Mouse (Mus musculus): ENCODE results near the gene Polr1d. TPM values are rescaled to one million over a fixed set of nuclear protein-coding genes. Genes with fewer than 3 reads are reported as not detected.
A peak's percentile ranks its signal among the peaks of the same experiment; 100 is the strongest.

Gene Polr1d
- polyA plus RNA-seq, 1 experiment from 2014 or later, result 151 TPM

- no peak overlapping the region for H3K4me2 ChIP-seq (ENCODE audit: low read depth, low read length)
- H3K36me3 ChIP-seq (ENCODE audit: control insufficient read depth, insufficient read depth, low read length), result no peaks in the 10 kb centered on the region
- WGBS, result 93% methylated on average over 2 of the region's 2 CpGs
- no peaks in the 10 kb centered on the region for H3K9me3 ChIP-seq (ENCODE audit: control insufficient read depth, low read length)
- no peak for ATAC-seq
- H3K9ac ChIP-seq (ENCODE audit: low read depth, low read length), result no peak overlapping the region
- no peak overlapping the region for H3K4me3 ChIP-seq (ENCODE audit: low read length)
- H3K4me1 ChIP-seq (ENCODE audit: control insufficient read depth, insufficient read depth, low read length), result peaks cover 22% of the 10 kb centered on the region
- H3K27me3 ChIP-seq (replicated peaks; ENCODE audit: control insufficient read depth, insufficient read depth, low read length), result no peaks in the 10 kb centered on the region
- no peak overlapping the region for H3K27ac ChIP-seq (ENCODE audit: low read length)
Measured at GRCm38 (mm10) chr5:147060024-147060423, 16.8 kb upstream of the Polr1d start.

- no peaks in the 10 kb centered on the region for H3K36me3 ChIP-seq (ENCODE audit: control insufficient read depth, insufficient read depth, low read length)
- no peak for ATAC-seq
Measured at GRCm38 (mm10) chr5:147063215-147063661, 13.6 kb upstream of the Polr1d start.

GRCm38 (mm10) chr5:147066129-147066528 lies 10.7 kb upstream of the Polr1d start:
- Histone ChIP-seq H3K27me3 (replicated peaks; ENCODE audit: control insufficient read depth, insufficient read depth, low read length) (no peaks in the 10 kb centered on the region), H3K27ac (ENCODE audit: low read length) (no peak overlapping the region), H3K9me3 (ENCODE audit: control insufficient read depth, low read length) (no peaks in the 10 kb centered on the region), H3K4me2 (ENCODE audit: low read depth, low read length) (no peak overlapping the region), H3K9ac (ENCODE audit: low read depth, low read length) (no peak overlapping the region), H3K4me1 (ENCODE audit: control insufficient read depth, insufficient read depth, low read length) (peaks cover 22% of the 10 kb centered on the region), H3K4me3 (ENCODE audit: low read length) (no peak overlapping the region), H3K36me3 (ENCODE audit: control insufficient read depth, insufficient read depth, low read length) (no peaks in the 10 kb centered on the region)
- no peak for ATAC-seq
- WGBS, result 58% methylated on average over 4 of the region's 4 CpGs

More at GRCm38 (mm10) chr5:147063215-147063661, 13.6 kb upstream of the Polr1d start:
- no peak overlapping the region for H3K4me3 ChIP-seq (ENCODE audit: low read length)
- no peaks in the 10 kb centered on the region for H3K27me3 ChIP-seq (replicated peaks; ENCODE audit: control insufficient read depth, insufficient read depth, low read length)
- no peak overlapping the region for H3K9ac ChIP-seq (ENCODE audit: low read depth, low read length)
- H3K27ac ChIP-seq (ENCODE audit: low read length), result no peak overlapping the region
- H3K9me3 ChIP-seq (ENCODE audit: control insufficient read depth, low read length), result no peaks in the 10 kb centered on the region
- H3K4me2 ChIP-seq (ENCODE audit: low read depth, low read length), result no peak overlapping the region
- 0 out of 2 replicates have a peak, but pooled peaks cover 14% of the 10 kb centered on the region for H3K4me1 ChIP-seq (ENCODE audit: control insufficient read depth, insufficient read depth, low read length)
- 65% methylated on average over 8 of the region's 8 CpGs for whole genome bisulfite sequencing

- Histone ChIP-seq H3K27ac (ENCODE audit: low read length) (no peak overlapping the region), H3K9me3 (ENCODE audit: control insufficient read depth, low read length) (no peaks in the 10 kb centered on the region), H3K36me3 (ENCODE audit: control insufficient read depth, insufficient read depth, low read length) (no peaks in the 10 kb centered on the region), H3K9ac (ENCODE audit: low read depth, low read length) (no peak overlapping the region), H3K27me3 (replicated peaks; ENCODE audit: control insufficient read depth, insufficient read depth, low read length) (no peaks in the 10 kb centered on the region), H3K4me1 (ENCODE audit: control insufficient read depth, insufficient read depth, low read length) (peaks cover 24% of the 10 kb centered on the region), H3K4me3 (ENCODE audit: low read length) (no peak overlapping the region), H3K4me2 (ENCODE audit: low read depth, low read length) (no peak overlapping the region)
- WGBS, result 55% methylated on average over 5 of the region's 5 CpGs
- ATAC-seq, result no peak
Measured at GRCm38 (mm10) chr5:147066965-147067364, 9.9 kb upstream of the Polr1d start.

- Histone ChIP-seq H3K4me2 (ENCODE audit: low read depth, low read length) (no peak overlapping the region), H3K27ac (ENCODE audit: low read length) (no peak overlapping the region), H3K27me3 (replicated peaks; ENCODE audit: control insufficient read depth, insufficient read depth, low read length) (no peaks in the 10 kb centered on the region), H3K4me3 (ENCODE audit: low read length) (no peak overlapping the region), H3K9ac (ENCODE audit: low read depth, low read length) (no peak overlapping the region), H3K36me3 (ENCODE audit: control insufficient read depth, insufficient read depth, low read length) (no peaks in the 10 kb centered on the region), H3K4me1 (ENCODE audit: control insufficient read depth, insufficient read depth, low read length) (peaks cover 33% of the 10 kb centered on the region), H3K9me3 (ENCODE audit: control insufficient read depth, low read length) (no peaks in the 10 kb centered on the region)
- ATAC-seq, result no peak
- 78% methylated on average over 5 of the region's 5 CpGs for WGBS
Measured at GRCm38 (mm10) chr5:147068876-147069275, 8.0 kb upstream of the Polr1d start.

- Histone ChIP-seq H3K4me1 (ENCODE audit: control insufficient read depth, insufficient read depth, low read length) (peaks cover 45% of the 10 kb centered on the region), H3K4me2 (ENCODE audit: low read depth, low read length) (no peak overlapping the region), H3K9me3 (ENCODE audit: control insufficient read depth, low read length) (no peaks in the 10 kb centered on the region), H3K27ac (ENCODE audit: low read length) (peak overlapping the region; percentile 15; the same call in 1 of the 2 replicates), H3K27me3 (replicated peaks; ENCODE audit: control insufficient read depth, insufficient read depth, low read length) (no peaks in the 10 kb centered on the region), H3K9ac (ENCODE audit: low read depth, low read length) (peak overlapping the region; percentile 34; the same call in 1 of the 2 replicates), H3K36me3 (ENCODE audit: control insufficient read depth, insufficient read depth, low read length) (no peaks in the 10 kb centered on the region), H3K4me3 (ENCODE audit: low read length) (no peak overlapping the region)
- ATAC-seq, result no peak
- WGBS, result 72% methylated on average over 16 of the region's 16 CpGs
Measured at GRCm38 (mm10) chr5:147070791-147071516, 5.9 kb upstream of the Polr1d start.

GRCm38 (mm10) chr5:147071886-147072285 lies 5.0 kb upstream of the Polr1d start:
- WGBS, result 58% methylated on average over 4 of the region's 4 CpGs
- Histone ChIP-seq H3K4me1 (ENCODE audit: control insufficient read depth, insufficient read depth, low read length) (peaks cover 42% of the 10 kb centered on the region), H3K9ac (ENCODE audit: low read depth, low read length) (no peak overlapping the region), H3K27ac (ENCODE audit: low read length) (no peak overlapping the region), H3K27me3 (replicated peaks; ENCODE audit: control insufficient read depth, insufficient read depth, low read length) (no peaks in the 10 kb centered on the region), H3K9me3 (ENCODE audit: control insufficient read depth, low read length) (no peaks in the 10 kb centered on the region), H3K4me2 (ENCODE audit: low read depth, low read length) (no peak overlapping the region), H3K36me3 (ENCODE audit: control insufficient read depth, insufficient read depth, low read length) (no peaks in the 10 kb centered on the region), H3K4me3 (ENCODE audit: low read length) (no peak overlapping the region)
- no peak for ATAC-seq

GRCm38 (mm10) chr5:147073805-147074204 lies 3.0 kb upstream of the Polr1d start:
- H3K27ac ChIP-seq (ENCODE audit: low read length), result no peak overlapping the region
- H3K27me3 ChIP-seq (replicated peaks; ENCODE audit: control insufficient read depth, insufficient read depth, low read length), result no peaks in the 10 kb centered on the region
- no peaks in the 10 kb centered on the region for H3K9me3 ChIP-seq (ENCODE audit: control insufficient read depth, low read length)
- no peak overlapping the region for H3K9ac ChIP-seq (ENCODE audit: low read depth, low read length)
- WGBS, result 85% methylated on average over 6 of the region's 6 CpGs
- H3K4me2 ChIP-seq (ENCODE audit: low read depth, low read length), result no peak overlapping the region
- H3K4me1 ChIP-seq (ENCODE audit: control insufficient read depth, insufficient read depth, low read length), result peaks cover 45% of the 10 kb centered on the region
- H3K4me3 ChIP-seq (ENCODE audit: low read length), result no peak overlapping the region
- no peak for ATAC-seq
- H3K36me3 ChIP-seq (ENCODE audit: control insufficient read depth, insufficient read depth, low read length), result no peaks in the 10 kb centered on the region

GRCm38 (mm10) chr5:147075103-147076025 lies 1.5 kb upstream of the Polr1d start:
- peak overlapping the region; percentile 98 for H3K27ac ChIP-seq (ENCODE audit: low read length)
- peaks cover 40% of the 10 kb centered on the region for H3K4me1 ChIP-seq (ENCODE audit: control insufficient read depth, insufficient read depth, low read length)
- H3K36me3 ChIP-seq (ENCODE audit: control insufficient read depth, insufficient read depth, low read length), result no peaks in the 10 kb centered on the region
- H3K9me3 ChIP-seq (ENCODE audit: control insufficient read depth, low read length), result no peaks in the 10 kb centered on the region
- H3K4me2 ChIP-seq (ENCODE audit: low read depth, low read length), result peak overlapping the region; percentile 73
- H3K9ac ChIP-seq (ENCODE audit: low read depth, low read length), result peak overlapping the region; percentile 93
- WGBS, result 9% methylated on average over 21 of the region's 21 CpGs
- H3K4me3 ChIP-seq (ENCODE audit: low read length), result peak overlapping the region; percentile 84
- H3K27me3 ChIP-seq (replicated peaks; ENCODE audit: control insufficient read depth, insufficient read depth, low read length), result no peaks in the 10 kb centered on the region
- no peak for ATAC-seq
